Mouse (Mus musculus) G1E (cell line): ENCODE measurements around the gene Grk2.

Experiments
- CTCF ChIP-seq: IDR thresholded peaks from 2 replicates; pipeline ENCODE4 v1.5.1; 2012; ENCODE audit warnings: low read depth, low read length, inconsistent platforms, mixed read lengths
- GATA2 ChIP-seq: IDR thresholded peaks from 2 replicates; pipeline ENCODE4 v1.6.1; 2012; ENCODE audit warnings: low read depth, low read length, inconsistent platforms, borderline replicate concordance

GRCm38 (mm10) chr19:4333791-4334190 is 27.8 kb upstream of the Grk2 start:
- TF ChIP-seq CTCF, result no peak
- no peak for TF ChIP-seq GATA2
